Mouse (Mus musculus): ENCODE results near the gene Coa3.
"Not testable (repeated sequence)": the region's sequence is repeated elsewhere in the genome, so short reads cannot be mapped to it uniquely, and the experiment has no call there.

Coa3 gene

GRCm38 (mm10) chr11:101278223-101279192 lies at the start of gene Coa3, which contains the start of gene Cntd1:
Gene Coa3 (minus strand): TSS chr11:101279114.
Gene Cntd1 (plus strand): TSS chr11:101279012.
- DNase-seq = peak; percentile 78

- no peak for DNase-seq
Observed at GRCm38 (mm10) chr11:101327311-101327710, 48.4 kb upstream of the Coa3 start.

GRCm38 (mm10) chr11:101326147-101326546 lies 47.2 kb upstream of the Coa3 start:
- DNase-seq = no peak

GRCm38 (mm10) chr11:101325201-101325600 lies 46.3 kb upstream of the Coa3 start:
- DNase-seq = not testable (repeated sequence)

- no peak for DNase-seq
Observed at GRCm38 (mm10) chr11:101324763-101325162, 45.8 kb upstream of the Coa3 start, which contains the start of gene Aoc2. Gene Aoc2 (plus strand): TSS chr11:101325063.

- DNase-seq = peak; percentile 47
Observed at GRCm38 (mm10) chr11:101323609-101324008, 44.7 kb upstream of the Coa3 start.

GRCm38 (mm10) chr11:101316501-101316917 lies 37.6 kb upstream of the Coa3 start:
- DNase-seq = peak; percentile 16

GRCm38 (mm10) chr11:101315665-101316500 lies 37.0 kb upstream of the Coa3 start, which contains the start of gene Psme3:
Gene Psme3 (plus strand): TSS chr11:101316213.
- DNase-seq = peak; percentile 94

- no peak for DNase-seq
Observed at GRCm38 (mm10) chr11:101315082-101315650, 36.3 kb upstream of the Coa3 start.

- DNase-seq = no peak
Observed at GRCm38 (mm10) chr11:101314567-101314966, 35.7 kb upstream of the Coa3 start.

- no peak for DNase-seq
Observed at GRCm38 (mm10) chr11:101312150-101312549, 33.2 kb upstream of the Coa3 start.

- DNase-seq = no peak
Observed at GRCm38 (mm10) chr11:101311083-101311482, 32.2 kb upstream of the Coa3 start.

GRCm38 (mm10) chr11:101307744-101308143 lies 28.8 kb upstream of the Coa3 start:
- no peak for DNase-seq

- DNase-seq = peak; percentile 97
Observed at GRCm38 (mm10) chr11:101302004-101302798, 23.3 kb upstream of the Coa3 start, which contains the start of gene Becn1. Gene Becn1 (minus strand): TSS chr11:101302286.

- DNase-seq = no peak
Observed at GRCm38 (mm10) chr11:101301299-101302003, 22.5 kb upstream of the Coa3 start.

- no peak for DNase-seq
Observed at GRCm38 (mm10) chr11:101300881-101301280, 22.0 kb upstream of the Coa3 start.

GRCm38 (mm10) chr11:101295191-101295590 lies 16.3 kb upstream of the Coa3 start:
- DNase-seq = no peak

- DNase-seq = no peak
Observed at GRCm38 (mm10) chr11:101291231-101291630, 12.3 kb upstream of the Coa3 start.

- no peak for DNase-seq
Observed at GRCm38 (mm10) chr11:101287306-101287705, 8.4 kb upstream of the Coa3 start.

- no peak for DNase-seq
Observed at GRCm38 (mm10) chr11:101283805-101284204, 4.9 kb upstream of the Coa3 start.

GRCm38 (mm10) chr11:101282896-101283295 lies 4.0 kb upstream of the Coa3 start:
- no peak for DNase-seq
